Mouse (Mus musculus): ENCODE data around the gene Ttc30a1.
"Not testable (repeated sequence)": the region's sequence is repeated elsewhere in the genome, so short reads cannot be mapped to it uniquely, and the experiment has no call there.

Gene Ttc30a1

DNA sequence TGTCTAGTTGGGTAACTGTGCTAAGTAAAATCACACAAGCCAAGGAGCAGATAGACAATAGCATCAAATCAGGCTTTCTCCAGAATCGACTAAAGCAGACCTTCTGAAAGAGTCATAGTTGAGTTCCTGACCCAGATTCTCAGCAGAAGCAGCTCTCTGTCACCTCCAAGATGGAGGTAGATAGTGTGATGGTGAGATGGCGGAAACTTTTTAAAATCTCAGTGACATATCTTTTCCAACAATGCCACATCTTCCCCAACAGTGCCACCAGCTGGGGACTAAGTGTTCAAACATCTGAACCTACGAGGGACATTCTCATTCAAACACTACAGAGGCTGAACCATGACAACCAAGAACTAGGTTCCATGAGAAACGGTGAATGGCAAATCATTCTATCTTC lies 859 bp upstream of the Ttc30a1 start:
- DNase-seq, result no peak

DNA sequence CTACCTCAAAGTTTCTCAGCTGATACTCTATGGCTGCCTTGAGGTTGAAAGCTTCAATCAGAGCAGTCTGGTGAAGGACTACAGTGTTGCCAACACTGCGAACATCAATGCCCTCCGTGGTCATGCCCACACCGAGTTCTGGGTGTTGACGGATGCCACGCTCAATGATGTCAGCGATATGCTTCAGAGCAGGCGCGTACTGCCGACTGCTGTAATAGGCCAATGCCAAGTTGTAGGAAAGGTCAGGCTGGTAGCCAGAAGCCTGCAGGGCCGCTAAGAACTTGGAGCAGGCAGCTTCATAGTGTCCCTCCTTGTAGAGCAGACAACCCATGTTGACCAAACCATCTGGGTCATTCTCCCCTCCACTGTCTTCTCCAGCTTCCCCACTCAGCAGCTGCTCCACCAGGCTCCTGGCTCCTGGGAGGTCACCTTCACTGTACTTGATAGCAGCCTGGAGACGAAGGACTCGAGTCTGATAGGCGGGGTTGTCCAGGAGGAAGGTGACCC lies 781 bp downstream of the Ttc30a1 start:
- not testable (repeated sequence) for DNase-seq

DNA sequence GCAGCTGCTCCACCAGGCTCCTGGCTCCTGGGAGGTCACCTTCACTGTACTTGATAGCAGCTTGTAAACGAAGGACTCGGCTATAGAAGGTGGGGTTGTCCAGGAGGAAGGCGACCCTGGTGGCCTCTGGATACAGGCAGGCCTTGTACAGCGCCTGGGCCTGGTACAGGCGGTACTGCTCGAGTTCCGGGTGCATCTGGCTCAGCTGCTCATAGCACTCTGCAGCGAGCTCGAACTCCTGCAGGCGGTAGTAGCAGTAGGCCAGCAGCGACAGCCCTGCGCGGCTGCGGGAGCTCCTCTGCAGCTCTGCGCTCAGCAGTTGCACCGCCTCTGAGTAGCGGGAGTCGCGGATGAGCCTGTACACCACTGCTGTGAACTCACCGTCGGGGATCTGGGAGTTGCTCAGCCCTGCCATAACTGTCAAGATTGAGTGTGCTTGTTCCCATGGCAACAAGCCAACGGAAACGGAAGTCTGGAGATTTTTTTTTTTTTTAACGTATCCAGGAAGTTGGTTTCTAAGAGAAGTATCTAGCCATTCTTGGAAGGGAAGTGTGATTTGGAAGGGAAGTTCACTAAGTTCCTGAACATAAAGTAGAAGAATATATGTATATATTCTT lies 3.9 kb downstream of the Ttc30a1 start, which contains the start of gene Ttc30a2:
TSS of gene Ttc30a2 (minus strand) at position 419 of the 617 bp plus-strand sequence.
- not testable (repeated sequence) for DNase-seq

DNA sequence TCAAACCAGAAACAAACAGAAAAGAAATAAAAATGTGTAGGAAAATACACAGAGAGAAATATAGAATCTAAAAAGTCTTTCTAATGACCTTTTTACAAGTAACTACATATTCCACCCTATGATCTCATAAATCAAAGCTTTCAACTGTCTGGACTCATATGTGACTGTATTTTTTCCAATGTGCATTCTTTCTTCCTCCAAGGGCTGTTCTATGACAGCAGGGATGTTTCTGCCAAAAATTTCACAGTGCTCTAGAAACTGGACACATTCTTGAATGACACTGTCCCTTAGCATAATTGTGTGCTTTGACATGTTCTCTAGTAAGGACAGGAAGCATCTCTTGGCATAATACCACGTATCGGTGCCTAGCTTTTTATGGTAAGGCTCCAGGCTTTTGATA lies 5.7 kb downstream of the Ttc30a1 start:
- DNase-seq, result not testable (repeated sequence)

DNA sequence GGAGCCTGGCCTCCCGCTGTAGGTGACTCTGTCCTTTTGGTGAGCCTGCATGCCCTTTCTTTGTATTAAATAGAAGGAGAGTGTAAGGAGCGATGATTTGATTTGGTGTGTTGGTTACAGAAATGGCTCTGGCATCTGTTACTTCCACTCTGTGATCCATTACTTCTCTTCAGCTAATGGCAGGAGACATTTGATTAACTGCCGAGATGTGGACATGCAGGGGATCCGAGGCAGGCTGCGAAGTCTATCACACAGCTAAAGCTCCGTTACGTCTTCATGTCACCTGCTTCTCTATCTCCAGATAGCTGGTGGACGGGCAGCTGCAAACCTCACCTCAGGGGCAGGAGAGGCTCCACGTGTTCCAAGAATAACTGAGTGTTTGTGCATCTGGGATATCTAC lies 7.6 kb downstream of the Ttc30a1 start:
- DNase-seq, result no peak

DNA sequence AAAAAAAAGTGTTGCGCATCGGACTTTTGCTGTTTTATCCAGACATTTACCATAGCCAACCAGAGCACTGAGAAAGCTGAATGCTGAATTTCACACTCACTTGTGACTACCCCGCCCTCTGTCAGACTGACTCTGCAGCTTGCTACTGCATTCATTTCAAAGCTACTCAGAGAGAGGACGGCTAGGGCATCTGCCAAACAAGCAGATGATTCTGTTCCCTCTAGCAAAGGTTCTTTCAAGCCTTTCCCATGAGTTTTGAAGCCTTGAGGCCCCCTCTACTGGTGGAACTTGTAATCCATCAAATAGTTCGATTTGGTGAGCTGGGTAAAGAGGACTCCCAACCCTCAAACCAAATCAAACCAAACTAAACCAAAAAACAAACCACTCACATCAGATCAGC lies 16.8 kb downstream of the Ttc30a1 start:
- DNase-seq, result peak; percentile 66

DNA sequence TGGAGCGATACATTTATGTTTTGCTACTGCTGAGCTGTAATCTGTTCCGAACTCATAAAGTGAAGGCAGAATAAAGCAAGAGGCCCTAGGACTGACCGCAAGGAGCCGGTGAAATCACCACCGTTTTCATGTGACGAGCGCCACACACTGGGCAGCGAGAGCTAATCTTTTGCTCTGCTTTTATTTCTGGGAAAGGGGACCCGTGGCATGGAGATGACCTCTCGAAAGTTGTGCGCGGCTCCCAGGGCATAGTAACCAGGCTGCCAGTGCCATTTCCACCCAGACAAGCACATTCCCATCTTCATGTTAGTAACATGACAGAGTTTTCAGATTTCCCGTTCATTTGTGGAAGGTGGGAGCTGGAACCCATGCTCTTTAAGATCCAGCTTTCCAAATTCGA lies 17.3 kb downstream of the Ttc30a1 start:
- peak; percentile 44 for DNase-seq

DNA sequence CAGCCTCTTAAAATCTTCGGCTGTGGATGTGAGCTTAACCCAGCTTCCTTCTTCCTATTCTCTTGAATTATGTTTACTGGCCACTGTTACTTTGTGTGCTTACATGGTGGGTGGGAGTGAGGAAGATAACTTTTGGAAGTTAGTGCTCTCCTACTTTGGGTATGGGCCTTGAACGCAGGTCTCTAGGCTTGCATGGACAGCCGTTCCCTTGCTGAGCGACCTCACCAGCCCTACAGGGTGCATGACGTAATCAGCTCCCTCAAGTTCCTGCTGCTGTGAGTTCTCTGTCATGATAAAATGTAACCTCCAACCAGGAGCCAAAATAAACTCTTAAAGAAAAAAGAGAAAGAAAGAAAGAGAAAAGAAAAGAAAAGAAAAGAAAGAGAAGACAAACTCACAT lies 17.7 kb downstream of the Ttc30a1 start:
- no peak for DNase-seq

DNA sequence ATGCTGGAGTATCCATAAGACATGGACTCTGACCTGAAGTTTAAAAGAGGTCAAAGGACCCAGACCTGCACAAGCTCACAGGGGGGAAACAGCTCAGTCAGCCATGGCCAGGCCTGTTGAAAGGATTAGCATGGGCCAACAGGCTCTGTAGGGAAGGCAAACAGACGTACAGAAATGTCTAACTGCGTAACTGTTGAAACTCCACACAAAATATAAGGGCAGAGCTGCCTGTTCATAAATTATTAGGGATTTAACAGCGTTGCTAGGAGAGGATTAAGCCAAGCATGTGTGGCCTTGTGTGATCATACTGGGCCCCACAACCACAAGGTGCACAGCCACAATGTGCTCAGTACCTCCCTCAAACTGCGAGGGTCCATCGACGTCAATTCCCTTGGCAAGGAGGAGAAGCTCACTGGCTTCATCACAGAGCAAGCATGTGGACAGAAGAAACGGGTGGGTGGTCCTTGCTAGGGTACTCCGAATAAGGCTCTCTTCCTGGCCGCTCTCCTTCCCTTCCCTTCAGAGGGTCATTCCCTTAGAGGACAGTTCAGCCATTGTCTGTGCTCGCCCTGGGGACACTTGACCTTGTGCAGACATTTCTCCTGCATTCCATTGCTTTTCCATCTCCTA lies 18.4 kb downstream of the Ttc30a1 start:
- DNase-seq, result no peak

DNA sequence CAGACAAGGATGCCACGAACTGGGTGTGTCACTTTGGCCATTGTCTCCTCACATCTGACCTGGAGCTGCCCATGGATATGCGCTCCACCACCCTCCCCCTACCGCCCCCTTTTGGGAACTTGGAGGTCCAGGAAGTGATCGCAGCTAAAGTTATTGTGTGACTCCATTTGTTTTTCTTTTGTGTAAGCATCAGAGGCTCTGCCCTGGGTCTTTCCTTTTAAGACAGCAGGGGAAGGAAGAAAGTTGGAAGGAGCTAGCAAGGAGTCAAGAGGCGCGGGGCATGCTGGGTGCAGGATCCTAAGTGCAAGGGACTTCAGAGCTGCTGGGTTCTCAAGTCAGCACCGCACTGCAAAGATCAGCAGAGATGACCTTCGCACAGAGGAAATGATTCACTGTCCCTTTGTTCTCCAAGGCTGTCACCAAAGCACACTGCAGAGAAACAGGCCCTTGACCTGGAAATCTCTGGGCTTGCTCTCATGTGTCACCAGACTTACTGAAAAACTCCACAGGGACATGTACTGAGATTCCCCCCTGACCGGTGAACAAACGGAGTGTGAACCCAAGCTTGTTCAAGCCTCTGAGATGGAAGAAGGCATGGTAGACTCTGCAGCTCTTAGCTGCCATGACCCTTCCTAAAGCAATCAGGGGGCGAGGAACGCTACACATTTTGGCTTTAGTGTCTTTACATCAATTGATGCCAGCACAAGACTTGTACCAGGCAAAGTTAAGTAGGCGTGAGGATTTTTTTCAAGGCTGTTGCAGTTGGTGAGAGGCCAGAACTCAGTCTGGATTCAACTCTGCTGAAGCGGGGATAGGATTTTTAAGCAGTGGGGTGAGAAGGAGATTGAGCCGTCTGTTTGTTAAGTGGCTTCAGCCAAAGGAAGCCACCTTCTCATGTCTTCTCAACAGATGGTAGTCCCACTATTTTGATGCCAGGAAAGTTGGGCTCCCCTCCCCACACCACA lies 21.1 kb downstream of the Ttc30a1 start:
- no peak for DNase-seq

DNA sequence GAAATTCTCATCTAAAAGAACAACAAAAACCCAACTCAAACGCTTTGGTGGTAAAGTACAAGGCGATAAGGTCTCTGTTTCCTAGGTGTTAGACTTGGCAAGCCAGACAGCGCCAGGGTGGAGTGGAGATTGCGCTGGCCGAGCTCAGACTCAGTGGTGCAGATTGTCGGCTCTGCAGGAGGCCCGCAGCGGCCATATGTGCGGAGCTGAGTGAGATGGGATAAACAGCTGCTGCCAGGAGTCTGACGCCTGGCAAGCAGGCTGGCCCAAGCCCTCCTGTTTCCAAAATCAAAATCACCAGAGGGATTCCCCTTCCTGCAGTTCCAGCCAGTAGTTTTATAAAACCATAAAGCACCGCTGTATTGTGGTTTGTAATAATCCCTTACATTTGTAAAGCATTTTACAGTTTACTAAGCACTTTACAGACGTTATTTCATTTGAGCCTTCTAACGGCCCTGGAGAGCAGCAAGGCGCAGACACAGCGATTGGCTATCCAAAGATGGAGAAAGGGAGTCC lies 21.9 kb downstream of the Ttc30a1 start:
- DNase-seq, result no peak

DNA sequence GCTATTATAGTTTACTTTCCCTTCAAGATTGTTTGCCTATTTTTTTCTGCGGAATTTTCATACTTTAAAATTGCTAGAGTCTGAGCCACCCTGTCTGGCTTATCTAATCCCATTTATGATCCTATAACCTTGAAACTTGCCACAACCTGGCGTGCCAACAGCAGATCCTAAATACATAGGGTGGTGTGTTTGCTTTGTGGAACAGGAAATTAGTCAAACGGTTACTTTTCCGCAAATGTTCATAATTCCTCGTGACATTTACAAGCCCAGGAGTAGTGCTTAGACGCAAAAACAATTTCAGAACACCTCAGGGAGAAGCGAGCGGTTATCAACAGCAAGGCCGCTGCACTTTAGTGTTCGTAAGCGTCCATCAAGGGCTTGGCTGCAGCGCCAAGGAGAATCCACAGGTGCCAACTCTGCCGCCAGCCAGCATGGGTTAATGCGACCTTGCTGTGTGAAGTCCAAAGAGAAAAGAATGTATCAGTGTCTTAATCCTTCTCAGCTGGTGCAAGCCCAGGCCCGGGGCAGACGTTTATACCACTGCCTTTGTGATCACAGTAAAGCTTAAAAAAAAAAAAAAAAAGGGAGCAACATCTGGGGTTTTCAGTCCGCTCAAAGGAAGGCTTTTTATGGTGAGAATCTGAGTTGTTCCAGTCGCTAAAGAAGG lies 22.5 kb downstream of the Ttc30a1 start:
- no peak for DNase-seq

DNA sequence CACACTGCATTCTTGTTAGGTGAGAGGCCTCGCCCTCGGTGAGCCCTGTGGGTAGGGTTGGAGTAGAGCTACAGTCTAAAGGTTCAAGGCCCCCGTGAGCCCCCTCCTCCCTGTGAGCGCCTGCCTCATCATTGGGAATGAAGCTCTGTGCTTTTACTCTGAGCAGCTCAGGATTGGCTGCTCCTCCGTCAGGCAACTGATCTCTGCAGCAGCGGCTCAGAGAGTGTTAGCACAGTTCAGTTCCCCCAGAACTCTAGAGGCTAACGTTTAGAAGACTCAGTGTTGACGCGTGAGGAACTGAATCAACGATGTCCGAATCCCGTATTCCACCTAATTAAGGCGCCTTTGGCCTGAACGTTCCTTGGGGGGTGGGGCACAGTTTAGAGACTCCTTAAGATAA lies 26.1 kb downstream of the Ttc30a1 start:
- no peak for DNase-seq

DNA sequence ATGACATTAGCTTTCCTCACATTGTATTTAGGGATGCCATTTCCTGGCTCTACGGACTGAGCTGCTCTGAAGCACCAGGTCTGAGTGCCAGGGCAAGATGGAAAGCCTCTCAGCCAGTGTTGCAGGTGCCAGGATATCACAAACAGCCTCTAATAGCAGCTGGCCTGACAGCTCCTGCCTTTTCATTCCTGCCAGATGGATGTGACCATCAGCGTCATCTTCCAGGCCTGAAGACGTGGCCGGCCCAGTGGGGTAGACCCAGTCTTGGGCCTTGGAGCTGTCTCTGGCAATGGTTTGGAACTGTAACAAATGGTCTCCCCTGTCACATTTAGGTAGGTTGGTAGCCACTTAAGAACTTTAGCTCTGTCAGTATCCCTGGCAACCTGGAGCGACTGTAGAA lies 28.4 kb downstream of the Ttc30a1 start:
- DNase-seq, result no peak

DNA sequence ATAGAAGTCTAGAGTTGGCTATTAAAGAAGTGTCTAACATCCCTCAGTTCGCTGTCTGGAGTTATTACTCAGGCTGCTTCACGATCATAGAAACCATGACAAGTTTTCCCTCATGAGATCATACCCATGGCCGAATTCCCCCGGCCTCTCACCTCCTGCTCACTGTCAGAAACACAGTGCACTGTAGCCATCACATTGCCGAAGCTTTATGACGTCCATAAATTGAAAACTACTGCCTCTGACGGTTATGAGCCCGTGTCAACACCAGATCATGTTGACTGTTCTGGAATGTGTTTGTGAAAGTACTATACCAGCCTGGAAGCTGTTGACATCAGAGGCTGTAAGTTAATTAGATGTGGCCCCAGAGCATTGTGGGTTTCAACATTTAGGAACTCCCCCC lies 31.1 kb downstream of the Ttc30a1 start:
- no peak for DNase-seq

DNA sequence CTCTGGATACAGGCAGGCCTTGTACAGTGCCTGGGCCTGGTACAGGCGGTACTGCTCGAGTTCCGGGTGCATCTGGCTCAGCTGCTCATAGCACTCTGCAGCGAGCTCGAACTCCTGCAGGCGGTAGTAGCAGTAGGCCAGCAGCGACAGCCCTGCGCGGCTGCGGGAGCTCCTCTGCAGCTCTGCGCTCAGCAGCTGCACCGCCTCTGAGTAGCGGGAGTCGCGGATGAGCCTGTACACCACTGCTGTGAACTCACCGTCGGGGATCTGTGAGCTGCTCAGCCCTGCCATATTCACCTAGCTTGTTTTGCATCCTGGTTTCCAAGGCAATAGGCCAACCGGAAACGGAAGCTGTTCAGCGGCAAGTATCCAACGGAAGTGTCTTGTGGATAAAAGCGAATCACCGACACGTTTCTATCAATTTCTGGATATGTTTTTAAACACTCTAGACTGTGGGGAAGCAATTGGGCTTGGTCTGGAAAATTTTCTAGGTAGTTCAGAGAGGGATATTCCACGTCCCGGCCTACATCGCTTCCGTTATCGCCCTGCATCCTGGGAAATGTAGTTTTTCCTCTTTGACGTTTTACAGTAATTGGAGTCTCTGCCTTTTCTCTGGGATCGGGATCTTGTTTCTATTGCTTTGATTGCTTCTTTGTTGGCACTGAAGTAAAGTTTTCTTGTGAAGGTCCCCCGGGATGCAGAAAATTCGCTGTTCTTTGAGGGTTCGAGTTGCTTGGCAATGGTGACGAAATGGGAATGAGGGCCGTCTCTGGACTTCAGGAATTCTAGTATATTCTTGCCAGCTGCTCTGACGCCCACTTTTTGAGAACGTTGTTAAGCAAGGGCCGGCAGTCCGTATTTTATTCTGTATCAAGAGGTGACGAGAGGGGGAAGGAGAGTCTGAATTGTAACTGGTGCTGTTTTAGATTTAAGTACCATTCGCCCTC lies 43.4 kb downstream of the Ttc30a1 start, which contains the start of gene Ttc30b:
TSS of gene Ttc30b (minus strand) at position 469 of the 947 bp plus-strand sequence.
- peak; percentile 79 for DNase-seq

DNA sequence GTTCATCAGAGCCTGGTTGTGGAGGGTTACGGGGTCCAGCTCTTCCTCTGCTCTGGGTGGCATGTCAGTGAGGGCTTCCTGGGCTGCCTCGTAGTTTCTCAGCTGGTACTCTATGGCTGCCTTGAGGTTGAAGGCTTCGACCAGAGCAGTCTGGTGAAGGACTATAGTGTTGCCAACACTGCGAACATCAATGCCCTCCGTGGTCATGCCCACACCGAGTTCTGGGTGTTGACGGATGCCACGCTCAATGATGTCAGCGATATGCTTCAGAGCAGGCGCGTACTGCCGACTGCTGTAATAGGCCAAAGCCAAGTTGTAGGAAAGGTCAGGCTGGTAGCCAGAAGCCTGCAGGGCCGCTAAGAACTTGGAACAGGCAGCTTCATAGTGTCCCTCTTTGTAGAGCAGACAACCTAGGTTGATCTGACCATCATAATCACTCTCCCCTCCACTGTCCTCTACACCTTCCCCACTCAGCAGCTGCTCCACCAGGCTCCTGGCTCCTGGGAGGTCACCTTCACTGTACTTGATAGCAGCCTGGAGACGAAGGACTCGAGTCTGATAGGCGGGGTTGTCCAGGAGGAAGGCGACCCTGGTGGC lies 44.1 kb downstream of the Ttc30a1 start:
- not testable (repeated sequence) for DNase-seq

DNA sequence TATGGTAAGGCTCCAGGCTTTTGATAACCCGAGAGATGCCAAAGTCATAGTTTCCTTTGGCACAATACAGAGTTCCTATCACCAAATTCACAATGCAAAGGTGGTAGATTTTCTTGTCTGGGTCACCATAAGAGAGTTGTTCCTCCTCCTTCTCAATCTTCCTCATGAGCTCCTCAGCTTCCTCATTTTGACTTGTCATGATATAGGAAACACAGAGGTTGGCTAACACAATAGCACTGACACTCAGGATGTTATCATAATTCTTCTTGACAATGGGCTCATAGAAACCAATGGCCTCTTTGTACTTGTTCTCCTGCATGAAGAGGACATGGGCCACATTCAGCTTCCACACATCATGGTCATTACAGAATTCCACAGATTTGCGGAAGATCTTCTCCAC lies 45.1 kb downstream of the Ttc30a1 start:
- not testable (repeated sequence) for DNase-seq

DNA sequence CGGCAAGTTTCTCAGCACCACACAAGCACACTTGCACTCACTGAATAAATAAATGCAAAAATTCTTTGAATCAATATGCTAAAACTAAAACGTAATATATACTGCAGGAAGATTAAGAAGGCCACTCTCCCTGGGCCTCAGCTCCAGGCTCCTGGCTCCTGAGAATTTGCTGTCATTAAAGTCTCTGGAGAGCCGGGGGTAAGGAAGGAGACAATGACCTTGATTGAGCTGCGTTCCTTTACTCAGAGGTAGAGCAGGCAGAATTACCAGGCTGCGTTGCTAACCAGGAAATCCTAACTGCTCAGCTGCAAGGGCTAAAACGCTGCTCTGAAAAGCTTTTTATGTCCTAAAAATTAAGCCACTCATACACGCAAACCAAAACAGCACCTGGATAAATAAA lies 48.2 kb downstream of the Ttc30a1 start:
- no peak for DNase-seq

DNA sequence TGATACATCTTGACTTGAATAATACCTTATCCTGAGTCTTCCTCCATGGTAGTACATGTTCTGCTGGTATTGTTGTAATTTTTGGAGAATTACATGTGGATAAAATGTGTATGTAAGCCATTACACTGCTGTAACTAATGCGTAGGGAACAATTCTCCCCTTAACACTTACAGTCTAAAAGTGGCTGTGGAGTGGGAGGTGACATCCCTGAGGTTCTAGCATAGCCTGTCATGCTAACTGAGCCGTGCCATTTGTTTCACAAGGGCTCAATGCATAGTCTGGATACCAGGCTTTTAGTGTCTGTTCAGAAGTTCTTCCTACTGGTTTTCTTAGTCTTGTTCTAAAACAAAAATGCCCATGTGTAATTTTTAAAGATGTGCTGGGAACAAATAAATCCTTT lies 50.8 kb downstream of the Ttc30a1 start:
- DNase-seq, result no peak

Data from cerebellum, adult 8-10 months (tissue).